Mouse (Mus musculus) cerebellum, postnatal 14 days (tissue): ENCODE data around the gene Setdb2.

Experiments used
- DNase-seq, 2 experiments: peaks; one replicate each; pipeline ENCODE4 v3.0.0; 2021; ENCODE audit warnings: mixed read lengths in 2 of 2

Setdb2 gene

DNA sequence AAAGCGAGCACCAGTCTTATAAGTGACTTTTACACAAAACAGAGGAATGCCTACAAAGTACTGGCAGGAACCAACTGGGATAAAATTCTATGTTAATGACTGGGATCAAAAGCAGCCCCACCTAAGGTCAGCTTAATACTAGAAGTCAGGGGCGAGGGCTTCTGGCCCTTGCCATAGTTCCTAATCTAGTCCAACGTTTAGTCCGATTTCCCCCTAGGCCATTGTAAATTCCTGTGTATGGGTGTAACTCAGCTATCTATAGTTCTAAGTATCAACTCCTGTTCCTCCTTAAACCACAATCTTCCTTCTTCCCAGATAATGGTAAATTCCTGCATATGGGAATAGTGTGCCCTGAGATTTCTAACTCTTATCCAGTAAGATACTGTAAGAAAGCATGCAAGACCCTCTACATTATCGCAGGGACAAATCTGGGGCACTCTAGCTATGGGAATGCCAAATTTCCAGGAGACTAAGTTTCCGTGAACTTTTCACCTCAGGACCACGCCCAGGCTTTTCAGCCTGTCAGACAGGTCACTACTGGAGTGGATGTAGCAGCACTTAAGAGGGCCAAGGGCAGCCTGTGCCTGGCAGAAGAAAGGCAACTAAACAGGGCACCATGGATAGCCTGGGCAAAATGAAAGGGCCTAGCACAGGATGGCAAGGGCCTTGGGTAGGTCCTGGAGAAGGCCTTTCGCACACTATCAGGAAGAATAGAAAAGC, 74.1 kb downstream of the Setdb2 start:
- no peak for DNase-seq

GRCm38 (mm10) chr14:59365244-59365644, 75.4 kb downstream of the Setdb2 start, which contains the start of gene Phf11d:
Gene Phf11d (minus strand): TSS chr14:59365470.
- DNase-seq, result no peak
